Mouse (Mus musculus) liver, adult 2 months (tissue): Measurements from ENCODE around the gene Mtfr2.

Source experiments
- CTCF ChIP-seq: fragments of 200-500 bp; IDR thresholded peaks from 2 replicates; pipeline ENCODE4 v1.5.1; 2011; ENCODE audit warnings: low read depth, low read length, control low read depth
- POLR2A ChIP-seq: fragments of 200-500 bp; IDR thresholded peaks from 2 replicates; pipeline ENCODE4 v1.6.1; 2011; ENCODE audit warnings: low read length, control low read depth; ENCODE audit not compliant: insufficient read depth; ENCODE audit errors: extremely low read depth

DNA sequence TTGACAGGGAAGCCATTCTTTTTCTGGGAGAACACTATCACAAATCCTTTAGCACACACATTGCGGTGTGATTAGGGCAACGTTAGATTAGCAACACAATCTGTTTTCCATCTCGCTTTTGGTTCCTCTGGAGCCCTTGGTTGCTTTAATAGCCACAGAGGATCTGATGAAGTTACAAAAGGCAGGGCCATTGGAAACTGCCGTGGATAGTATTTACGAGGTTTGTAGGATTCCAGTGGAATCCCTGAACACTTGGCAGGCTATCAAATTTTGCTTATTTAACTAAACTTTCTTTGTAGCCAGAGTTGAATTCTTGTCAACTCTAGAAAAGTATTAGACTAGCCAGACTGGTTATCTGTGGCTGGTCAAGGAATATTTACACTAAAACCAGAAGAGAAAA is 47.2 kb downstream of the Mtfr2 start:
- TF ChIP-seq POLR2A (no peak), CTCF (no peak)
